Mouse (Mus musculus): ENCODE measurements around the gene Pyurf. TPM values are rescaled to one million over a fixed set of nuclear protein-coding genes. Genes with fewer than 3 reads are reported as not detected.

The Pyurf gene
- 23.5 and 28.4 TPM in 2 replicates for polyA plus RNA-seq (2016; fragmentation: Nextera tagmentation; extraction: Ambion mirVana)

GRCm38 (mm10) chr6:57691467-57692261, at the start of gene Pyurf:
TSS of gene Pyurf (minus strand) at chr6:57692078.
- peak within 1 kb of the TSS; percentile 75 for H3K4me3 ChIP-seq
- H3K36me3 ChIP-seq, result peaks cover 31% of the 10 kb centered on the region
- H3K27me3 ChIP-seq (ENCODE audit: insufficient read depth, poor library complexity, severe bottlenecking), result no peaks in the 10 kb centered on the region
- no peaks in the 10 kb centered on the region for H3K9me3 ChIP-seq
- WGBS, result under 1% methylated on average over 52 of the region's 52 CpGs
- peak within 1 kb of the TSS; percentile 96 for H3K27ac ChIP-seq
- 0 out of 2 replicates have a peak, but pooled peaks cover 3% of the 10 kb centered on the region for H3K4me1 ChIP-seq
- DNase-seq (ENCODE audit: low spot score), result peak; percentile 96

GRCm38 (mm10) chr6:57721347-57721746, 29.5 kb upstream of the Pyurf start:
- H3K27ac ChIP-seq, result no peak overlapping the region
- H3K9me3 ChIP-seq, result no peaks in the 10 kb centered on the region
- 85% methylated on average over 1 of the region's 1 CpGs for WGBS
- no peaks in the 10 kb centered on the region for H3K4me1 ChIP-seq
- no peak for DNase-seq (ENCODE audit: low spot score)
- no peak overlapping the region for H3K4me3 ChIP-seq
- peaks cover 7% of the 10 kb centered on the region for H3K36me3 ChIP-seq
- no peaks in the 10 kb centered on the region for H3K27me3 ChIP-seq (ENCODE audit: insufficient read depth, poor library complexity, severe bottlenecking)

- Histone ChIP-seq H3K4me3 (no peak overlapping the region), H3K36me3 (peaks cover 6% of the 10 kb centered on the region; the same call in 1 of the 2 replicates), H3K27ac (no peak overlapping the region), H3K27me3 (ENCODE audit: insufficient read depth, poor library complexity, severe bottlenecking) (no peaks in the 10 kb centered on the region), H3K4me1 (no peaks in the 10 kb centered on the region), H3K9me3 (no peaks in the 10 kb centered on the region)
- 30% methylated on average over 1 of the region's 1 CpGs for WGBS
- DNase-seq (ENCODE audit: low spot score), result no peak
Measured at GRCm38 (mm10) chr6:57711726-57712125, 19.8 kb upstream of the Pyurf start.

- Histone ChIP-seq H3K27ac (no peak overlapping the region), H3K9me3 (no peaks in the 10 kb centered on the region), H3K4me3 (no peak overlapping the region), H3K36me3 (no peaks in the 10 kb centered on the region), H3K4me1 (no peaks in the 10 kb centered on the region; the same call in 1 of the 2 replicates), H3K27me3 (ENCODE audit: insufficient read depth, poor library complexity, severe bottlenecking) (no peaks in the 10 kb centered on the region)
- DNase-seq (ENCODE audit: low spot score), result no peak
- 90% methylated on average over 1 of the region's 1 CpGs for WGBS
Measured at GRCm38 (mm10) chr6:57706721-57707120, 14.8 kb upstream of the Pyurf start.

GRCm38 (mm10) chr6:57703703-57704102, 11.8 kb upstream of the Pyurf start:
- no peaks in the 10 kb centered on the region; the same call in 1 of the 2 replicates for H3K4me1 ChIP-seq
- peak overlapping the region; percentile 98 for H3K27ac ChIP-seq
- peak overlapping the region; percentile 90 for H3K4me3 ChIP-seq
- DNase-seq (ENCODE audit: low spot score), result no peak
- 47% methylated on average over 2 of the region's 2 CpGs for WGBS
- no peaks in the 10 kb centered on the region for H3K36me3 ChIP-seq
- H3K27me3 ChIP-seq (ENCODE audit: insufficient read depth, poor library complexity, severe bottlenecking), result no peaks in the 10 kb centered on the region
- no peaks in the 10 kb centered on the region for H3K9me3 ChIP-seq

- no peaks in the 10 kb centered on the region; the same call in 1 of the 2 replicates for H3K4me1 ChIP-seq
- peak overlapping the region; percentile 90 for H3K4me3 ChIP-seq
Measured at GRCm38 (mm10) chr6:57702743-57703499, 11.0 kb upstream of the Pyurf start.

GRCm38 (mm10) chr6:57702376-57702742, 10.5 kb upstream of the Pyurf start, which contains the start of gene Lancl2:
TSS of gene Lancl2 (plus strand) at chr6:57702540.
- under 1% methylated on average over 10 of the region's 10 CpGs for WGBS
- no peak for DNase-seq (ENCODE audit: low spot score)
- Histone ChIP-seq H3K27me3 (ENCODE audit: insufficient read depth, poor library complexity, severe bottlenecking) (no peaks in the 10 kb centered on the region), H3K9me3 (no peaks in the 10 kb centered on the region), H3K36me3 (no peaks in the 10 kb centered on the region), H3K4me3 (peak within 1 kb of the TSS; percentile 90), H3K27ac (peak within 1 kb of the TSS; percentile 98), H3K4me1 (no peaks in the 10 kb centered on the region; the same call in 1 of the 2 replicates)

More at GRCm38 (mm10) chr6:57702743-57703499, 11.0 kb upstream of the Pyurf start:
- Histone ChIP-seq H3K27ac (peak overlapping the region; percentile 98), H3K9me3 (no peaks in the 10 kb centered on the region), H3K27me3 (ENCODE audit: insufficient read depth, poor library complexity, severe bottlenecking) (no peaks in the 10 kb centered on the region), H3K36me3 (no peaks in the 10 kb centered on the region)
- WGBS, result under 1% methylated on average over 59 of the region's 59 CpGs
- peak; percentile 98 for DNase-seq (ENCODE audit: low spot score)

- no peaks in the 10 kb centered on the region for H3K36me3 ChIP-seq
- H3K4me1 ChIP-seq, result no peaks in the 10 kb centered on the region; the same call in 1 of the 2 replicates
- H3K27me3 ChIP-seq (ENCODE audit: insufficient read depth, poor library complexity, severe bottlenecking), result no peaks in the 10 kb centered on the region
- WGBS, result 68% methylated on average over 4 of the region's 4 CpGs
- H3K27ac ChIP-seq, result no peak overlapping the region
- no peaks in the 10 kb centered on the region for H3K9me3 ChIP-seq
- H3K4me3 ChIP-seq, result no peak overlapping the region
- DNase-seq (ENCODE audit: low spot score), result no peak
Measured at GRCm38 (mm10) chr6:57701686-57702085, 9.8 kb upstream of the Pyurf start.

GRCm38 (mm10) chr6:57693116-57693515, 1.2 kb upstream of the Pyurf start:
- DNase-seq (ENCODE audit: low spot score), result no peak
- Histone ChIP-seq H3K27me3 (ENCODE audit: insufficient read depth, poor library complexity, severe bottlenecking) (no peaks in the 10 kb centered on the region), H3K9me3 (no peaks in the 10 kb centered on the region), H3K4me3 (no peak overlapping the region), H3K36me3 (peaks cover 17% of the 10 kb centered on the region), H3K27ac (no peak overlapping the region), H3K4me1 (0 out of 2 replicates have a peak, but pooled peaks cover 3% of the 10 kb centered on the region)
- 83% methylated on average over 3 of the region's 3 CpGs for WGBS

GRCm38 (mm10) chr6:57684156-57684555, 7.7 kb downstream of the Pyurf start:
- no peaks in the 10 kb centered on the region for H3K27me3 ChIP-seq (ENCODE audit: insufficient read depth, poor library complexity, severe bottlenecking)
- WGBS, result 90% methylated on average over 1 of the region's 1 CpGs
- H3K4me3 ChIP-seq, result no peak overlapping the region
- H3K9me3 ChIP-seq, result no peaks in the 10 kb centered on the region
- no peak overlapping the region for H3K27ac ChIP-seq
- no peak for DNase-seq (ENCODE audit: low spot score)
- H3K36me3 ChIP-seq, result peaks cover 50% of the 10 kb centered on the region
- no peaks in the 10 kb centered on the region for H3K4me1 ChIP-seq

- DNase-seq (ENCODE audit: low spot score), result no peak
- H3K36me3 ChIP-seq, result 0 out of 2 replicates have a peak, but pooled peaks cover 2% of the 10 kb centered on the region
- no peaks in the 10 kb centered on the region for H3K9me3 ChIP-seq
- H3K27me3 ChIP-seq (ENCODE audit: insufficient read depth, poor library complexity, severe bottlenecking), result no peaks in the 10 kb centered on the region
- no peaks in the 10 kb centered on the region for H3K4me1 ChIP-seq
- no peak overlapping the region for H3K27ac ChIP-seq
- whole genome bisulfite sequencing, result 52% methylated on average over 4 of the region's 4 CpGs
- H3K4me3 ChIP-seq, result no peak overlapping the region
Measured at GRCm38 (mm10) chr6:57661295-57661694, 30.6 kb downstream of the Pyurf start.

- Histone ChIP-seq H3K4me3 (no peak overlapping the region), H3K27ac (no peak overlapping the region), H3K9me3 (no peaks in the 10 kb centered on the region), H3K4me1 (no peaks in the 10 kb centered on the region), H3K27me3 (ENCODE audit: insufficient read depth, poor library complexity, severe bottlenecking) (no peaks in the 10 kb centered on the region), H3K36me3 (no peaks in the 10 kb centered on the region)
- DNase-seq (ENCODE audit: low spot score), result no peak
- WGBS, result 54% methylated on average over 1 of the region's 1 CpGs
Measured at GRCm38 (mm10) chr6:57647256-57647655, 44.6 kb downstream of the Pyurf start.

GRCm38 (mm10) chr6:57641789-57642188, 50.1 kb downstream of the Pyurf start:
- no peak overlapping the region for H3K4me3 ChIP-seq
- DNase-seq (ENCODE audit: low spot score), result no peak
- H3K27me3 ChIP-seq (ENCODE audit: insufficient read depth, poor library complexity, severe bottlenecking), result no peaks in the 10 kb centered on the region
- H3K27ac ChIP-seq, result no peak overlapping the region
- no peaks in the 10 kb centered on the region for H3K9me3 ChIP-seq
- 70% methylated on average over 4 of the region's 4 CpGs for WGBS
- peaks cover 3% of the 10 kb centered on the region; the same call in 1 of the 2 replicates for H3K4me1 ChIP-seq
- no peaks in the 10 kb centered on the region for H3K36me3 ChIP-seq

Data from heart, embryonic 10.5 days (tissue).